Mouse (Mus musculus) MEL (cell line): ENCODE measurements around the gene Rps19. TPM values are rescaled to one million over a fixed set of nuclear protein-coding genes. Genes with fewer than 3 reads are reported as not detected.

Source experiments
- DNase-seq: peaks from one replicate; pipeline ENCODE4 v3.0.0; 2011; ENCODE audit warnings: low read depth, low spot score
- H3K27ac ChIP-seq: 2 replicates; pipeline ENCODE4 v1.5.1; 2012; ENCODE audit warnings: low read depth, mild to moderate bottlenecking, control low read depth, low read length, moderate library complexity; ENCODE audit not compliant: control insufficient read depth
- H3K27me3 ChIP-seq, 2 experiments: fragments of 150-350 bp in 1 of 2; sonication (generic) in 1 of 2; 2 replicates each; pipeline ENCODE4 v1.6.1; 2012; ENCODE audit warnings: low read length in 2 of 2, mild to moderate bottlenecking in 2 of 2, improper control_type of control experiment in 1 of 2, moderate library complexity in 1 of 2; ENCODE audit not compliant: insufficient read depth in 2 of 2, control insufficient read depth in 1 of 2
- H3K36me3 ChIP-seq, 2 experiments: 2 replicates each; pipeline ENCODE4 v1.6.1; 2012 to 2014; ENCODE audit warnings: low read length in 2 of 2, improper control_type of control experiment in 1 of 2, inconsistent platforms in 1 of 2, mild to moderate bottlenecking in 1 of 2; ENCODE audit not compliant: insufficient read depth in 2 of 2, control insufficient read depth in 1 of 2
- H3K4me1 ChIP-seq, 2 experiments: fragments of 150-350 bp in 1 of 2; sonication (generic) in 1 of 2; 2 replicates each; pipeline ENCODE4 v1.6.1; 2012; ENCODE audit warnings: low read length in 2 of 2, improper control_type of control experiment in 1 of 2, mild to moderate bottlenecking in 1 of 2; ENCODE audit not compliant: insufficient read depth in 2 of 2, control insufficient read depth in 1 of 2
- H3K4me3 ChIP-seq, 2 experiments: fragments of 150-350 bp in 1 of 2; sonication (generic) in 1 of 2; 2 replicates each; pipeline ENCODE4 v1.5.1; 2012; ENCODE audit warnings: low read depth in 2 of 2, low read length in 2 of 2, mild to moderate bottlenecking in 2 of 2, moderate library complexity in 2 of 2, control low read depth in 1 of 2, improper control_type of control experiment in 1 of 2; ENCODE audit not compliant: control insufficient read depth in 1 of 2, insufficient read depth in 1 of 2
- H3K79me2 ChIP-seq: 2 replicates; pipeline ENCODE4 v1.6.1; 2012; ENCODE audit warnings: mild to moderate bottlenecking, low read length, moderate library complexity; ENCODE audit not compliant: control insufficient read depth, poor library complexity, insufficient read depth
- H3K9ac ChIP-seq: 2 replicates; pipeline ENCODE4 v1.6.1; 2012; ENCODE audit warnings: low read depth, mild to moderate bottlenecking, control low read depth, low read length, moderate library complexity; ENCODE audit not compliant: control insufficient read depth, poor library complexity, severe bottlenecking
- H3K9me3 ChIP-seq: fragments of 150-350 bp; sonication (generic); replicated peaks from 2 replicates; pipeline ENCODE4 v1.6.1; 2012; ENCODE audit warnings: mild to moderate bottlenecking, low read length, improper control_type of control experiment, moderate library complexity; ENCODE audit not compliant: insufficient read depth
- CHD2 ChIP-seq: IDR thresholded peaks from 2 replicates; pipeline ENCODE4 v1.6.1; 2011; ENCODE audit warnings: low read length, improper control_type of control experiment
- E2F4 ChIP-seq: IDR thresholded peaks from 2 replicates; pipeline ENCODE4 v1.6.1; 2011; ENCODE audit warnings: low read depth, low read length, improper control_type of control experiment, borderline replicate concordance
- EP300 ChIP-seq, 2 experiments: IDR thresholded peaks; 2 replicates each; pipeline ENCODE4 v1.6.1; 2011; ENCODE audit warnings: improper control_type of control experiment in 2 of 2, low read length in 2 of 2, low read depth in 1 of 2, mild to moderate bottlenecking in 1 of 2
- GABPA ChIP-seq: IDR thresholded peaks from 2 replicates; pipeline ENCODE4 v1.6.1; 2012; ENCODE audit warnings: low read depth, mild to moderate bottlenecking, inconsistent platforms, low read length, improper control_type of control experiment, moderate library complexity
- MAFK ChIP-seq: IDR thresholded peaks from 2 replicates; pipeline ENCODE4 v1.6.1; 2011; ENCODE audit warnings: low read depth, mild to moderate bottlenecking, low read length, improper control_type of control experiment, borderline replicate concordance
- MEF2A ChIP-seq: IDR thresholded peaks from 2 replicates; pipeline ENCODE4 v1.6.1; 2014; ENCODE audit warnings: low read depth, mild to moderate bottlenecking, inconsistent platforms, low read length, improper control_type of control experiment; ENCODE audit not compliant: poor library complexity, insufficient replicate concordance, severe bottlenecking; ENCODE audit errors: extremely low read depth
- MXI1 ChIP-seq: IDR thresholded peaks from 2 replicates; pipeline ENCODE4 v1.6.1; 2011; ENCODE audit warnings: mild to moderate bottlenecking, low read depth, low read length, improper control_type of control experiment
- MYC ChIP-seq: IDR thresholded peaks from 2 replicates; pipeline ENCODE4 v1.6.1; 2011; ENCODE audit warnings: low read depth, mild to moderate bottlenecking, low read length, improper control_type of control experiment, moderate library complexity
- NELFE ChIP-seq: IDR thresholded peaks from 2 replicates; pipeline ENCODE4 v1.6.1; 2011; ENCODE audit warnings: low read depth, low read length, improper control_type of control experiment
- POLR2A ChIP-seq, 2 experiments: IDR thresholded peaks; 2 replicates each; pipeline ENCODE4 v1.6.1; 2011 to 2012; ENCODE audit warnings: low read length in 2 of 2, mild to moderate bottlenecking in 2 of 2, control low read depth in 1 of 2, improper control_type of control experiment in 1 of 2, low read depth in 1 of 2, moderate library complexity in 1 of 2; ENCODE audit not compliant: control insufficient read depth in 1 of 2, insufficient read depth in 1 of 2, poor library complexity in 1 of 2
- RAD21 ChIP-seq: IDR thresholded peaks from 2 replicates; pipeline ENCODE4 v1.6.1; 2011; ENCODE audit warnings: mild to moderate bottlenecking, low read depth, low read length, improper control_type of control experiment
- SIN3A ChIP-seq: IDR thresholded peaks from 2 replicates; pipeline ENCODE4 v1.6.1; 2012; ENCODE audit warnings: low read length, improper control_type of control experiment, inconsistent platforms
- SMC3 ChIP-seq: IDR thresholded peaks from 2 replicates; pipeline ENCODE4 v1.6.1; 2011; ENCODE audit warnings: low read depth, low read length, improper control_type of control experiment
- TAL1 ChIP-seq: IDR thresholded peaks from 2 replicates; pipeline ENCODE4 v1.6.1; 2012; ENCODE audit warnings: mild to moderate bottlenecking, inconsistent platforms, low read length, moderate library complexity, mixed read lengths
- TBP ChIP-seq: IDR thresholded peaks from 2 replicates; pipeline ENCODE4 v1.8.0; 2011; ENCODE audit warnings: low read depth, low read length, improper control_type of control experiment
- UBTF ChIP-seq: IDR thresholded peaks from 2 replicates; pipeline ENCODE4 v1.6.1; 2012; ENCODE audit warnings: low read depth, mild to moderate bottlenecking, inconsistent platforms, low read length, improper control_type of control experiment, moderate library complexity, borderline replicate concordance; ENCODE audit not compliant: insufficient read depth
- USF1 ChIP-seq: IDR thresholded peaks from 2 replicates; pipeline ENCODE4 v1.6.1; 2014; ENCODE audit warnings: low read depth, mild to moderate bottlenecking, inconsistent platforms, low read length, improper control_type of control experiment, moderate library complexity
- ZNF384 ChIP-seq: IDR thresholded peaks from 2 replicates; pipeline ENCODE4 v1.6.1; 2012; ENCODE audit warnings: low read depth, mild to moderate bottlenecking, inconsistent platforms, low read length, improper control_type of control experiment
- polyA plus RNA-seq, 2 experiments: library from polyadenylated mRNA; stranded (reverse) in 1 of 2; unstranded in 1 of 2; fragments of >175 nt in 1 of 2; fragments of >200 nt in 1 of 2; gene quantifications; 2 replicates each; pipeline versions ENCODE4 v1.2.1 to v1.2.4; 2012; ENCODE audit warnings: low replicate concordance in 2 of 2, low read depth in 1 of 2; ENCODE audit not compliant: insufficient read length in 2 of 2, insufficient read depth in 1 of 2, missing spikeins in 1 of 2
- total RNA-seq: library from RNA; depleted of rRNA; stranded (reverse); fragments of 300-350 nt; gene quantifications from 2 replicates; pipeline ENCODE4 v1.2.3, GENCODE M21; 2012

The Rps19 gene
- total and polyA plus RNA-seq, 3 experiments: 2,454 to 3,580 TPM; not detected in 1

DNA sequence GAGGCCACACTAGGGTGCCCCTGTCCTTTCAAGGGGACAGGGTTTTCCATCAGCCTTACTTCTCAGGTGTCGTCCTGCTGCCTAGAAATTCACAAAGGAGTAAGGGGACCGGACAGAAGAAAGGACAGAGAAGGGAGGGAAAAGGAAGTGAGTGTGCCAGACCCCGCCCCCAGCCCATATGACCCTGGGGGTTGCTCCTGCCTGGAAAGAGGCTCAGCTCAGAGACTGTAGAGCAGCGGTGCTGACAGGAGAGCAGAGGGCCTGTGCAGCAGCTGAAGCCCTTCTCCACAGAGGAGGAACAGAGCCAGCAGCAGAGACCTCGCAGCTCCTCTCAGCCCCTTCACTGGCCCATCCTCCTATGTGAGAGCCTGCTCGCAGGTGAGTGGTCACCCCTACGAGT lies 30.5 kb upstream of the Rps19 start:
- Histone ChIP-seq H3K9ac (peak overlapping the region; percentile 73), H3K9me3 (no peaks in the 10 kb centered on the region), H3K36me3 (peaks cover 0 to 15% of the 10 kb centered on the region in 2 experiments; a peak in 2 of 4 replicates), H3K4me1 (peaks cover 7 to 15% of the 10 kb centered on the region in 2 experiments), H3K27ac (peak overlapping the region; percentile 97), H3K27me3 (no peaks in the 10 kb centered on the region), H3K79me2 (no peaks in the 10 kb centered on the region; the same call in 1 of the 2 replicates), H3K4me3 (peak overlapping the region; percentile 37 to 44)
- TF ChIP-seq MYC (no peak), MEF2A (no peak), SIN3A (no peak), MXI1 (0 out of 2 replicates have a peak, but pooled peaks have one; percentile 42), E2F4 (no peak), NELFE (no peak), UBTF (no peak), TAL1 (no peak), USF1 (peak; percentile 58), MAFK (no peak), ZNF384 (no peak), TBP (peak; percentile 60; the same call in 1 of the 2 replicates), POLR2A (IDR thresholded peaks at IDR 0.05; ENCODE audit: control insufficient read depth in 1 of 2, insufficient read depth in 1 of 2, low read depth in 1 of 2, low read length in 2 of 2, poor library complexity in 1 of 2) (peak; percentile 43 to 53; a peak in 2 of 4 replicates), EP300 (IDR thresholded peaks at IDR 0.05; ENCODE audit: low read depth in 1 of 2, low read length in 2 of 2) (no peak)
- DNase-seq: peak; percentile 81

- no peak for TF ChIP-seq SMC3
- no peak for TF ChIP-seq MXI1
- no peak for TF ChIP-seq RAD21
- no peak for TF ChIP-seq GABPA
- TF ChIP-seq MAFK: no peak
- no peak for TF ChIP-seq UBTF
- no peak for TF ChIP-seq CHD2
- Histone ChIP-seq H3K4me3 (no peak overlapping the region), H3K9me3 (no peaks in the 10 kb centered on the region), H3K36me3 (peaks cover 0 to 9% of the 10 kb centered on the region in 2 experiments; a peak in 2 of 4 replicates), H3K79me2 (no peaks in the 10 kb centered on the region; the same call in 1 of the 2 replicates), H3K4me1 (peaks cover 2 to 15% of the 10 kb centered on the region in 2 experiments; a peak in 3 of 4 replicates), H3K27me3 (peaks cover 0 to 4% of the 10 kb centered on the region in 2 experiments; a peak in 3 of 4 replicates), H3K27ac (no peak overlapping the region), H3K9ac (no peak overlapping the region)
- peak; percentile 56 for DNase-seq
These were observed 27.6 kb upstream of the Rps19 start for GRCm38 (mm10) chr7:24856460-24857120.
